Mouse (Mus musculus) limb, embryonic 15.5 days (tissue): Measurements from ENCODE around the gene Togaram1. TPM values are rescaled to one million over a fixed set of nuclear protein-coding genes. Genes with fewer than 3 reads are reported as not detected.
A peak's percentile ranks its signal among the peaks of the same experiment; 100 is the strongest.

Experiments
- ATAC-seq: fragments of 200-750 bp; cut with Nextera tagmentation; 2 replicates; pipeline ENCODE4 v1.8.0; 2017; ENCODE audit warnings: low read depth, moderate TSS enrichment; ENCODE audit not compliant: insufficient number of reproducible peaks, low FRiP score, low TSS enrichment
- H3K27ac ChIP-seq: fragments of 300-500 bp; sonication (generic); 2 replicates; pipeline ENCODE4 v1.5.1; 2015; ENCODE audit warnings: moderate library complexity, mild to moderate bottlenecking, inconsistent platforms
- H3K27me3 ChIP-seq: fragments of 300-500 bp; sonication (generic); 2 replicates; pipeline ENCODE4 v1.6.1; 2015; ENCODE audit warnings: inconsistent platforms
- H3K36me3 ChIP-seq: fragments of 300-500 bp; sonication (generic); 2 replicates; pipeline ENCODE4 v1.6.1; 2015; ENCODE audit warnings: inconsistent platforms
- H3K4me1 ChIP-seq: fragments of 300-500 bp; sonication (generic); 2 replicates; pipeline ENCODE4 v1.6.1; 2015; ENCODE audit warnings: inconsistent platforms
- H3K4me2 ChIP-seq: fragments of 300-500 bp; sonication (generic); 2 replicates; pipeline ENCODE4 v1.6.1; 2015; ENCODE audit warnings: mild to moderate bottlenecking, inconsistent platforms
- H3K4me3 ChIP-seq: fragments of 300-500 bp; sonication (generic); 2 replicates; pipeline ENCODE4 v1.5.1; 2015; ENCODE audit warnings: mild to moderate bottlenecking, inconsistent platforms
- H3K9ac ChIP-seq: fragments of 300-500 bp; sonication (generic); 2 replicates; pipeline ENCODE4 v1.6.1; 2015; ENCODE audit warnings: inconsistent platforms
- H3K9me3 ChIP-seq: fragments of 300-500 bp; sonication (generic); 2 replicates; pipeline ENCODE4 v1.6.1; 2016; ENCODE audit warnings: inconsistent platforms
- WGBS: fragments of 180-500 bp; shearing (Covaris S2); methylation state at CpG from one replicate; pipeline ENCODE4 v1.1.7; 2015; 5-methylcytosine and 5-hydroxymethylcytosine counted together
- polyA plus RNA-seq: library from polyadenylated mRNA; unstranded; fragments of >200 nt; fragmentation: Nextera tagmentation; extraction: Ambion mirVana; gene quantifications from 2 replicates; pipeline ENCODE4 v1.2.1, GENCODE M21; 2015

Gene Togaram1
- 21.3 and 22.3 TPM in 2 replicates for polyA plus RNA-seq

GRCm38 (mm10) chr12:64965124-64966026 lies at the start of gene Togaram1, which contains the start of gene Klhl28:
Togaram1 (plus strand) TSS chr12:64965804.
Klhl28 (minus strand) TSS chr12:64965534.
- peak within 1 kb of the TSS; percentile 91 for H3K27ac ChIP-seq
- under 1% methylated on average over 45 of the region's 45 CpGs for WGBS
- peaks cover 21% of the 10 kb centered on the region; the same call in 1 of the 2 replicates for H3K4me1 ChIP-seq
- peak within 1 kb of the TSS; percentile 77 for H3K4me3 ChIP-seq
- H3K27me3 ChIP-seq: no peaks in the 10 kb centered on the region
- no peaks in the 10 kb centered on the region for H3K9me3 ChIP-seq
- H3K9ac ChIP-seq: peak within 1 kb of the TSS; percentile 81
- ATAC-seq: peak; percentile 100
- peak within 1 kb of the TSS; percentile 74 for H3K4me2 ChIP-seq
- H3K36me3 ChIP-seq: no peaks in the 10 kb centered on the region

GRCm38 (mm10) chr12:64916735-64917134 lies 48.9 kb upstream of the Togaram1 start:
- Histone ChIP-seq H3K36me3 (no peaks in the 10 kb centered on the region), H3K27me3 (no peaks in the 10 kb centered on the region), H3K4me3 (no peak overlapping the region), H3K4me1 (0 out of 2 replicates have a peak, but pooled peaks cover 2% of the 10 kb centered on the region), H3K9ac (no peak overlapping the region), H3K27ac (no peak overlapping the region), H3K4me2 (no peak overlapping the region), H3K9me3 (no peaks in the 10 kb centered on the region)
- no peak for ATAC-seq

- H3K9me3 ChIP-seq: no peaks in the 10 kb centered on the region
- H3K9ac ChIP-seq: peak within 1 kb of the TSS; percentile 88
- peak within 1 kb of the TSS; percentile 78 for H3K27ac ChIP-seq
- peak within 1 kb of the TSS; percentile 83 for H3K4me3 ChIP-seq
- peak; percentile 100 for ATAC-seq
- WGBS: under 1% methylated on average over 69 of the region's 93 CpGs
- H3K4me1 ChIP-seq: 0 out of 2 replicates have a peak, but pooled peaks cover 2% of the 10 kb centered on the region
- H3K4me2 ChIP-seq: peak within 1 kb of the TSS; percentile 73
- H3K27me3 ChIP-seq: no peaks in the 10 kb centered on the region
- no peaks in the 10 kb centered on the region for H3K36me3 ChIP-seq
Measured at GRCm38 (mm10) chr12:64917578-64918471, 47.8 kb upstream of the Togaram1 start, which contains the start of gene Gm527. Gm527 (plus strand) TSS chr12:64917906.

DNA sequence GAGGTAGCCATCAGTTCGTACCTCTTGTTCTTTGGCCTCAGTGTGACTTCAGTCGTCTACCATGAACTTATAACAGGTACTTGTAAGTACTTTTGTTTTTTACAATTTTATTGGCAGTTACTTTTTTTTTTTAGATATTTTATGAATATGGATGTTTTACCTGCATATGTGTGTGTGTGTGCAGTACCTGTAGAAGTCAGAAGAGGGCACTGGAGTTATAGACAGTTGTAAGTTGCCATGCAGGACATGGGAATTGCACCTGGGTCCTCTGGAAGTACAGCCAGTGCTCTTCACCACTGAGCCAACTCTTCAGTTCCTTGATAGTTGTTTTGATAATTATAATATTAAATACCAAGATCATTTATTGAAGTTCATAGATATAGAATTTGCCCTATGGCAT lies 28.1 kb upstream of the Togaram1 start:
- H3K27me3 ChIP-seq: no peaks in the 10 kb centered on the region
- no peak overlapping the region for H3K4me2 ChIP-seq
- no peak overlapping the region for H3K9ac ChIP-seq
- 89% methylated on average over 2 of the region's 2 CpGs for WGBS
- no peak for ATAC-seq
- H3K4me3 ChIP-seq: no peak overlapping the region
- peaks cover 6% of the 10 kb centered on the region; the same call in 1 of the 2 replicates for H3K36me3 ChIP-seq
- no peak overlapping the region for H3K27ac ChIP-seq
- no peaks in the 10 kb centered on the region for H3K9me3 ChIP-seq
- no peaks in the 10 kb centered on the region for H3K4me1 ChIP-seq

DNA sequence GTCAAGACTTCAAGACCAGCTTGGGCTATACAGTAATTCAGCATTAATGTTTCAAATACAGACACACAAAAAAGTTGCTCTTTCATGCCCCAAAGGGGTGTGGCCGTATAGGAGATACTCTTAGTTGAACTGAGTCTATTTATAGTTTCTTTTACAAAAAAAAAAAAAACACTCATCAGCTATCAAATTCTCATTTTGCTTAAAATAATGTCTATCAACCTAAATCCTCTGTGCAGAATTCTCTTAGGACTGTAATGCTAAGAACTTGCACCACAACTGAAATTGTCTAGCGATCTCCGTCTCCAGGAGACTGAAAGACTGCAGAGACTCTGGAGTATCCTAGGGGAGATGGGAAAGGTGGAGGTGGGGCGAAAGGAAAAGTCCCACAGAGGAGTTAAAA lies 1.0 kb upstream of the Togaram1 start:
- Histone ChIP-seq H3K9ac (peak overlapping the region; percentile 45; the same call in 1 of the 2 replicates), H3K4me1 (peaks cover 20% of the 10 kb centered on the region; the same call in 1 of the 2 replicates), H3K36me3 (no peaks in the 10 kb centered on the region), H3K27me3 (no peaks in the 10 kb centered on the region), H3K4me3 (peak overlapping the region; percentile 77), H3K9me3 (no peaks in the 10 kb centered on the region), H3K4me2 (peak overlapping the region; percentile 74), H3K27ac (no peak overlapping the region)
- no peak for ATAC-seq
- WGBS: 16% methylated on average over 4 of the region's 4 CpGs

DNA sequence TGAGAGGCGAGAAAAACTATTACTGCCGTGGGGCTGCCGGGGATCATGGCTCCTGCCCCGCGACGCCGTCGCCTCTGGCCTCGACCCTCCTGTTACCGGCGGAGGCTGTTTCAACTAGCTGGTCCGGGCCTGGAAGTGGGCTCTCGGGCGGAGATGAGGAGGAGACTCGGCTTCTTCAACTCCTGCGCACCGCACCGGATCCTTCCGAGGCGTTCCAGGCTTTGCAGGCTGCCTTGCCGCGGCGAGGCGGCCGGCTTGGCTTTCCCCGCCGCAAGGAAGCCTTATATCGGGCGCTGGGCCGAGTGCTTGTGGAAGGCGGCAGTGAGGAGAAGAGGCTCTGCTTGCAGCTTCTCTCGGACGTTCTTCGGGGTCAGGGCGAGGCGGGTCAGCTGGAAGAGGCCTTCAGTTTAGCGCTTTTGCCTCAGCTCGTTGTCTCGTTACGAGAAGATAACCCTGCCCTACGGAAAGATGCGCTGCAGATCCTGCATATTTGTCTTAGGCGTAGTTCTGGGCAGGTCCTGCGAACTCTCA lies 562 bp downstream of the Togaram1 start:
- H3K27ac ChIP-seq: peak overlapping the region; percentile 91
- peaks cover 25% of the 10 kb centered on the region; the same call in 1 of the 2 replicates for H3K4me1 ChIP-seq
- no peaks in the 10 kb centered on the region for H3K9me3 ChIP-seq
- H3K4me3 ChIP-seq: peak overlapping the region; percentile 77
- H3K27me3 ChIP-seq: no peaks in the 10 kb centered on the region
- H3K9ac ChIP-seq: peak overlapping the region; percentile 81
- H3K4me2 ChIP-seq: peak overlapping the region; percentile 71
- under 1% methylated on average over 44 of the region's 44 CpGs for WGBS
- no peak for ATAC-seq
- no peaks in the 10 kb centered on the region for H3K36me3 ChIP-seq

- H3K4me1 ChIP-seq: peaks cover 25% of the 10 kb centered on the region; the same call in 1 of the 2 replicates
- no peaks in the 10 kb centered on the region for H3K27me3 ChIP-seq
- peak overlapping the region; percentile 77 for H3K4me3 ChIP-seq
- peak overlapping the region; percentile 71 for H3K4me2 ChIP-seq
- no peaks in the 10 kb centered on the region for H3K36me3 ChIP-seq
- ATAC-seq: no peak
- no peaks in the 10 kb centered on the region for H3K9me3 ChIP-seq
- peak overlapping the region; percentile 81 for H3K9ac ChIP-seq
- H3K27ac ChIP-seq: peak overlapping the region; percentile 91; the same call in 1 of the 2 replicates
- WGBS: 2% methylated on average over 19 of the region's 19 CpGs
Measured at GRCm38 (mm10) chr12:64966652-64967435, 1.2 kb downstream of the Togaram1 start.

DNA sequence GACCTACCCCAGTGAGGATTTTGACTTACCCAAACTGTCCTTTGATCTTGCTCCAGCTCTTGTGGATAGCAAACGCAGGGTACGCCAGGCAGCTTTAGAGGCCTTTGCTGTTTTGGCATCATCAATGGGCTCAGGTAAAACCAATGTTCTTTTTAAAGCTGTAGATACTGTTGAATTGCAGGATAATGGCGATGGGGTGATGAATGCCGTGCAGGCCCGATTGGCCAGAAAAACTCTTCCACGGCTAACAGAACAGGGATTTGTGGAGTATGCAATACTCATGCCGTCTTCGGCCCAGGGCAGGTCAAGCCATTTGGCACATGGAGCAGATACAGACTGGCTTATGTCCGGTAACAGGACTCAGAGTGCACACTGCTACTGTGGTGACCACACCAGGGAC lies 1.9 kb downstream of the Togaram1 start:
- peak overlapping the region; percentile 71 for H3K4me2 ChIP-seq
- peaks cover 27% of the 10 kb centered on the region; the same call in 1 of the 2 replicates for H3K4me1 ChIP-seq
- no peaks in the 10 kb centered on the region for H3K36me3 ChIP-seq
- no peaks in the 10 kb centered on the region for H3K27me3 ChIP-seq
- H3K9me3 ChIP-seq: no peaks in the 10 kb centered on the region
- H3K9ac ChIP-seq: peak overlapping the region; percentile 27; the same call in 1 of the 2 replicates
- no peak for ATAC-seq
- H3K4me3 ChIP-seq: peak overlapping the region; percentile 77
- 2% methylated on average over 9 of the region's 9 CpGs for WGBS
- H3K27ac ChIP-seq: no peak overlapping the region

DNA sequence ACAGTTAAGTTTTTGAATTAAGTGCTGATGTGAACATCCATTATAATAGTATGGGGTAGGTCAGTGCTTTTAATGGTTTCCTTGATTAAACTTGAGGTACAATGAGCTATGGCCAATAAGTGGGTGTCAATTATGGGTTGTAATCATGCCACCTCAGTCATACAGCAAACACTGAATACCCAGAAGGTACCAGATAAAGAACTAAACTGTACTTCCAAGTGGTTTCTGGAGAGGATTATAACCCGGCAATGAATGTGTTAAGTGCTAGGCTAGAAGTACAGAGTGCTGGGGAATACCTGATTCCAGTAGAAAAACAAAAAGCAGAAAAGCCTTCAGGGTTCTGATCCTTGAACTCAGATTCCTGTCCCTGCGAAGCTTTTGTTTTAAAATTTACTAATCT lies 2.5 kb downstream of the Togaram1 start:
- H3K27ac ChIP-seq: no peak overlapping the region

DNA sequence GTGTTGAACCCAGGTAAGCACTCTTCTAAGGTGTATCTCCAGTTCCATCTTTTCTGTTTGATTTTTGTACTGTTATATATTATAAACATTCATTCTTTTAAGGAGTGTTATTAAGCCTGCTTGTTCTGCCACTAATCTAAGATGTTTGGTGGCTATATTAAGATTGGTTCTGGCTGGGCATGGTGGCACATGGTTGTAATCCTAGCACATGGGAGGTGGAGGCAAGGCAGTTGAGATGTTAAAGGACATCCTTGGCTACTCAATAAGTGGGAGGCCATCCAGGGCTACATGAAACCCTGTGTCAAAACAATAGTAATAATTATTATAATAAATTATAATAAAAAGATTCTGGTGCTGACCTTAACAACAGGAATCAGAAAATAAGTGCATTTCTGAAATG lies 5.8 kb downstream of the Togaram1 start:
- no peaks in the 10 kb centered on the region for H3K36me3 ChIP-seq
- no peak overlapping the region for H3K9ac ChIP-seq
- no peak overlapping the region for H3K4me3 ChIP-seq
- no peak overlapping the region for H3K4me2 ChIP-seq
- ATAC-seq: no peak
- no peaks in the 10 kb centered on the region for H3K9me3 ChIP-seq
- H3K4me1 ChIP-seq: peaks cover 22% of the 10 kb centered on the region; the same call in 1 of the 2 replicates
- no peaks in the 10 kb centered on the region for H3K27me3 ChIP-seq
- no peak overlapping the region for H3K27ac ChIP-seq

More for the DNA sequence above, 2.5 kb downstream of the Togaram1 start:
- WGBS: 4% methylated on average over 2 of the region's 2 CpGs
- Histone ChIP-seq H3K4me1 (peaks cover 27% of the 10 kb centered on the region; the same call in 1 of the 2 replicates), H3K4me3 (peak overlapping the region; percentile 77), H3K9ac (peak overlapping the region; percentile 27; the same call in 1 of the 2 replicates), H3K9me3 (no peaks in the 10 kb centered on the region), H3K36me3 (no peaks in the 10 kb centered on the region), H3K4me2 (peak overlapping the region; percentile 71), H3K27me3 (no peaks in the 10 kb centered on the region)
- ATAC-seq: no peak
